Mouse (Mus musculus): ENCODE measurements around the gene Vangl2.

DNA sequence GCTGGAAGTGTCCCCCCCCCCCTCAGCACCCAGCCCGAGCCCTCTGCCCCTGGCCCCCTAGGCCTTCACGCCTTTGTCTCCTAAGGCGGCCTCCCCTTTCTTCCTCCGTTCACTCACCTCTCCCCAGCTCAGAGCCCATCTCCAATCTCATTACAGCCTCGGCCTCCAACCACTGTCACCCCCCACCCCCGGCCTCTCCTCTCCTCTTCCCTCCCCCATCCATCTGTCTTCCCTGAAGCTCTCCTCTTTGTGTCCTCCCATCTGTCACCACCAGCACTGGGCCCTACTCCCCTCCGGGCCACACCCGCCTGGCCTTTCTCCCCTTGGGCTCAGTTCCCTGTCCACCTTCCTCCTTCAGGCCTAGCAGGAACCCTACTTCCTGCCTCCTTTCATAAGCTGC, 33.0 kb upstream of the Vangl2 start:
- TF ChIP-seq CTCF (IDR thresholded peaks at IDR 0.05; ENCODE audit: insufficient read depth, low read length) = no peak
- no peak for TF ChIP-seq POLR2A (IDR thresholded peaks at IDR 0.05; ENCODE audit: borderline replicate concordance, extremely low read depth, low read depth, low read length)
